Comparison of ENCODE assay signal across 12 mouse cellular contexts in genomic region chr6:140148628-140149245, GRCm38 (mm10).
DNase-seq lines count a peak whose midpoint lies in the region; ATAC-seq and TF ChIP-seq lines count a peak whose summit lies in the region.
"Had no signal": no experiment of that assay in that cellular context is flagged by ENCODE, and none has a peak within 500 bp of the region (broad histone marks: within the 10 kb centered on the region; RNA-seq: fewer than 3 reads in every experiment).

No protein-coding gene starts in this region.

- POLR2A ChIA-PET in Patski (lab: Charles Lee) = no interaction called here

- H3K9me3 ChIP-seq in intestine, embryonic 15.5 days = no peaks in the 10 kb centered on the region
- H3K9me3 ChIP-seq in kidney, postnatal 0 days (replicated peaks; ENCODE audit: low read length) = no peaks in the 10 kb centered on the region
- H3K9me3 ChIP-seq: embryonic facial prominence, embryonic 15.5 days had no signal

- TF ChIP-seq CTCF in layer of hippocampus, adult 2 months (conservative IDR thresholded peaks at IDR 0.05) = peak; percentile 37
- peak; percentile 36 for TF ChIP-seq CTCF in Patski (IDR thresholded peaks at IDR 0.05)
- TF ChIP-seq CTCF in kidney, postnatal 0 days (IDR thresholded peaks at IDR 0.05; ENCODE audit: low read depth) = peak; percentile 46

- no peaks in the 10 kb centered on the region for H3K27me3 ChIP-seq in Patski
- no peaks in the 10 kb centered on the region for H3K27me3 ChIP-seq in intestine, embryonic 15.5 days (replicated peaks)
- H3K27me3 ChIP-seq in kidney, postnatal 0 days (ENCODE audit: insufficient read depth, low read length) = no peaks in the 10 kb centered on the region
- H3K27me3 ChIP-seq: embryonic facial prominence, embryonic 15.5 days had no signal

- no peak overlapping the region for H3K4me3 ChIP-seq in layer of hippocampus, adult 2 months
- no peak overlapping the region for H3K4me3 ChIP-seq in intestine, embryonic 15.5 days (replicated peaks)
- no peak overlapping the region for H3K4me3 ChIP-seq in kidney, postnatal 0 days (replicated peaks; ENCODE audit: low read depth, low read length)
- H3K4me3 ChIP-seq: embryonic facial prominence, embryonic 15.5 days had no signal

- ATAC-seq in Patski = no peak
- ATAC-seq in intestine, embryonic 15.5 days = no peak
- peak; percentile 73 for ATAC-seq in kidney, postnatal 0 days (replicated peaks; ENCODE audit: low FRiP score, low read depth)
- ATAC-seq in megakaryocyte progenitor cell, adult 5-6 weeks (replicated peaks; ENCODE audit: poor library complexity) = no peak

- CTCF ChIA-PET in Patski (lab: Charles Lee) = no interaction called here

- peak overlapping the region; percentile 86 for H3K27ac ChIP-seq in layer of hippocampus, adult 2 months
- H3K27ac ChIP-seq in intestine, embryonic 15.5 days = peak overlapping the region; percentile 8; the same call in 1 of the 2 replicates
- peak overlapping the region; percentile 57; the same call in 1 of the 2 replicates for H3K27ac ChIP-seq in kidney, postnatal 0 days
- H3K27ac ChIP-seq: embryonic facial prominence, embryonic 15.5 days had no signal

- no peak overlapping the region for H3K9ac ChIP-seq in intestine, embryonic 15.5 days
- H3K9ac ChIP-seq in kidney, postnatal 0 days (ENCODE audit: low read depth, low read length) = no peak overlapping the region
- H3K9ac ChIP-seq: embryonic facial prominence, embryonic 15.5 days had no signal

- in situ Hi-C loops in Patski (cut with MboI; ENCODE audit: low pct_unique_long_range_greater_than_20kb) = no loop called here

- WGBS in intestine, embryonic 15.5 days = 77% methylated on average over 11 of the region's 11 CpGs
- 79% methylated on average over 11 of the region's 11 CpGs for WGBS in kidney, postnatal 0 days

- H3K36me3 ChIP-seq in intestine, embryonic 15.5 days = no peaks in the 10 kb centered on the region
- H3K36me3 ChIP-seq in kidney, postnatal 0 days (ENCODE audit: insufficient read depth, low read length) = no peaks in the 10 kb centered on the region
- H3K36me3 ChIP-seq: embryonic facial prominence, embryonic 15.5 days had no signal

- no peak overlapping the region for H3K4me2 ChIP-seq in intestine, embryonic 15.5 days (replicated peaks)
- H3K4me2 ChIP-seq in kidney, postnatal 0 days (ENCODE audit: low read length) = no peak overlapping the region
- H3K4me2 ChIP-seq: embryonic facial prominence, embryonic 15.5 days had no signal

- DNase-seq in layer of hippocampus, adult 2 months (ENCODE audit: low spot score in 2 of 2) = no peak
- DNase-seq in layer of hippocampus, postnatal 10 days (ENCODE audit: low spot score in 2 of 2) = no peak
- DNase-seq in Patski (ENCODE audit: low read depth, low spot score) = no peak
- DNase-seq in kidney, postnatal 0 days (ENCODE audit: low spot score) = peak; percentile 5
- no peak for DNase-seq in right cerebral cortex, postnatal 25 days
- DNase-seq: adrenal gland, postnatal 14 days; gastrocnemius, postnatal 36 days; liver; right cerebral cortex, postnatal 4 days had no signal

- H3K4me1 ChIP-seq in intestine, embryonic 15.5 days (replicated peaks) = peaks cover 3% of the 10 kb centered on the region; the same call in 1 of the 2 replicates
- H3K4me1 ChIP-seq in kidney, postnatal 0 days (replicated peaks; ENCODE audit: insufficient read depth, low read length) = no peaks in the 10 kb centered on the region

Comparison
In these comparisons a context has a peak if more than half of its experiments do, and no peak if none do; other contexts are left out.
1. H3K27ac ChIP-seq: peak in every context shown above with its lines; median percentile 86 in layer of hippocampus, adult 2 months; 57 in kidney, postnatal 0 days; 8 in intestine, embryonic 15.5 days.